10 mouse cellular contexts compared by ENCODE assay signal in the genomic region with DNA sequence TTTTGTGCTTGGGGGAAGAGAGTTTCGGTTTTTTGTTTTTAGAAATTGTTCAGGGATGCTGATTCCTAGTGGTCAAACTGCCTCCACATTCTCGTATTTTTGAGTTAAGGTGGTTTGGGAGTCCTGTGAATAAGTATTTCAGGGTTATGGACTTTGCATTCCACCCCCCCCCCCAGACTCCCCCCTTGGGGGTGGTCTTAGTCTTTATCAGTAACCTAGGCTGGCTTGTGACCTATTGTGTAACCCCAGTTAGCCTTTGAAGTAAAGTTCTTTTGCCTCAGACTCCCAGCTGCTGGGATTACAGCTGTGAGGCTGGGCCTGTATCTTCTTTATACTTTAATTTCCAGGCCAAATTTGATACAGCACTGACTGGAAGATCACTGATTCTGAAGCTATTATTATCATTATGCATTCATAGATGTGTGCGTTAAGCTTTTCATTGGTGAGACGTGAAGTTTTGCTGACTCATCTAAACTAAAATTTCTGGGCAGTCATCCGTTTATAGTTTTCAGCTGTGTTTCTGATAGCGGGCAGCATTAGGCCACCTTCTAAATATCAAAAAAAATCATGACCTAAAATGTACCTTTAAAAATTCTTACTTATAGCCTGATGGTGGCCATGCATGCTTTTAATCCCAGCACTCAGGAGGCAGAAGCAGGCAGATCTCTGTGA. TPM values are rescaled to one million over a fixed set of nuclear protein-coding genes. Genes with fewer than 3 reads are reported as not detected.
DNase-seq lines count a peak whose midpoint lies in the region; ATAC-seq and TF ChIP-seq lines count a peak whose summit lies in the region.
"Had no signal": no experiment of that assay in that cellular context is flagged by ENCODE, and none has a peak within 500 bp of the region (broad histone marks: within the 10 kb centered on the region; RNA-seq: fewer than 3 reads in every experiment).

No protein-coding gene starts in this region.

- no peaks in the 10 kb centered on the region; the same call in 1 of the 2 replicates for H3K36me3 ChIP-seq in lung, embryonic 14.5 days (ENCODE audit: insufficient read depth)
- no peaks in the 10 kb centered on the region for H3K36me3 ChIP-seq in forebrain, postnatal 0 days (ENCODE audit: insufficient read depth)
- H3K36me3 ChIP-seq in liver, embryonic 13.5 days = no peaks in the 10 kb centered on the region; the same call in 1 of the 2 replicates

- WGBS in lung, embryonic 14.5 days = 59% methylated on average over 6 of the region's 6 CpGs
- WGBS in forebrain, postnatal 0 days = 52% methylated on average over 6 of the region's 6 CpGs
- WGBS in liver, embryonic 13.5 days (ENCODE audit: insufficient replicate concordance) = 43% methylated on average over 6 of the region's 6 CpGs

- H3K27me3 ChIP-seq in lung, embryonic 14.5 days (ENCODE audit: insufficient read depth, low read length) = no peaks in the 10 kb centered on the region
- H3K27me3 ChIP-seq in forebrain, postnatal 0 days (ENCODE audit: insufficient read depth, low read length) = no peaks in the 10 kb centered on the region
- H3K27me3 ChIP-seq in liver, embryonic 13.5 days = peaks cover 23% of the 10 kb centered on the region

- peak overlapping the region; percentile 80 for H3K4me2 ChIP-seq in lung, embryonic 14.5 days
- peak overlapping the region; percentile 90 for H3K4me2 ChIP-seq in forebrain, postnatal 0 days (ENCODE audit: low read depth)
- H3K4me2 ChIP-seq in liver, embryonic 13.5 days = peak overlapping the region; percentile 81

- H3K27ac ChIP-seq in lung, embryonic 14.5 days (ENCODE audit: low read depth) = no peak overlapping the region
- no peak overlapping the region for H3K27ac ChIP-seq in forebrain, postnatal 0 days (ENCODE audit: low read depth, low read length)
- no peak overlapping the region for H3K27ac ChIP-seq in liver, embryonic 13.5 days

- no peaks in the 10 kb centered on the region for H3K9me3 ChIP-seq in lung, embryonic 14.5 days (ENCODE audit: low read depth, low read length)
- H3K9me3 ChIP-seq in forebrain, postnatal 0 days (ENCODE audit: low read length) = no peaks in the 10 kb centered on the region
- H3K9me3 ChIP-seq in liver, embryonic 13.5 days (replicated peaks) = no peaks in the 10 kb centered on the region

- ATAC-seq in lung, embryonic 14.5 days (ENCODE audit: insufficient read depth) = no peak
- ATAC-seq in forebrain, postnatal 0 days = no peak
- ATAC-seq in liver, embryonic 13.5 days (ENCODE audit: low read depth) = no peak

- peaks cover 3% of the 10 kb centered on the region; the same call in 1 of the 2 replicates for H3K4me1 ChIP-seq in lung, embryonic 14.5 days (ENCODE audit: insufficient read depth)
- H3K4me1 ChIP-seq in forebrain, postnatal 0 days (ENCODE audit: insufficient read depth) = peaks cover 11% of the 10 kb centered on the region
- H3K4me1 ChIP-seq in liver, embryonic 13.5 days (replicated peaks) = peaks cover 50% of the 10 kb centered on the region

- no peak for DNase-seq in lung, embryonic 14.5 days
- DNase-seq in lung, postnatal 25 days (ENCODE audit: low spot score) = no peak
- no peak for DNase-seq in forebrain, postnatal 0 days
- DNase-seq in liver, embryonic 13.5 days = no peak
- DNase-seq in yolk sac, embryonic 10.5 days (ENCODE audit: low spot score) = peak; percentile 84
- DNase-seq in urinary bladder, postnatal 36 days (ENCODE audit: low spot score in 2 of 2) = no peak
- no peak for DNase-seq in right cerebral cortex, postnatal 4 days
- no peak for DNase-seq in cerebellum, adult 18-20 months
- DNase-seq: heart, postnatal 14 days had no signal

- H3K4me3 ChIP-seq in lung, embryonic 14.5 days (ENCODE audit: low read depth, low read length) = peak overlapping the region; percentile 78
- H3K4me3 ChIP-seq in forebrain, postnatal 0 days (ENCODE audit: low read depth, low read length) = peak overlapping the region; percentile 88
- H3K4me3 ChIP-seq in liver, embryonic 13.5 days (replicated peaks) = no peak overlapping the region

- H3K9ac ChIP-seq in lung, embryonic 14.5 days = peak overlapping the region; percentile 92
- peak overlapping the region; percentile 87; the same call in 1 of the 2 replicates for H3K9ac ChIP-seq in forebrain, postnatal 0 days
- H3K9ac ChIP-seq in liver, embryonic 13.5 days = no peak overlapping the region

- no peak for TF ChIP-seq CTCF in lung, embryonic 14.5 days (IDR thresholded peaks at IDR 0.05; ENCODE audit: low read depth)
- TF ChIP-seq CTCF in forebrain, postnatal 0 days (IDR thresholded peaks at IDR 0.05; ENCODE audit: low read depth) = no peak

RNA-seq across cellular contexts. Expression of a gene that starts 2.3 kb away (rescaled TPM):
- polyA plus RNA-seq in lung, embryonic 14.5 days (2014; fragmentation: Nextera tagmentation; extraction: Ambion mirVana) = 39.7 and 39.8 TPM in 2 replicates
- total RNA-seq in forebrain, postnatal 0 days (2014; rRNA removed) = 28.9 and 29.6 TPM in 2 replicates
- polyA plus RNA-seq in forebrain, postnatal 0 days (2015; fragmentation: Nextera tagmentation; extraction: Ambion mirVana) = 21.8 and 24.4 TPM in 2 replicates
- 11.5 and 14.4 TPM in 2 replicates for polyA plus RNA-seq in liver, embryonic 13.5 days (2015; fragmentation: Nextera tagmentation; extraction: Ambion mirVana)

RNA-seq across cellular contexts. Expression of a gene that starts 35.0 kb away (rescaled TPM):
- polyA plus RNA-seq in lung, embryonic 14.5 days (2014; fragmentation: Nextera tagmentation; extraction: Ambion mirVana) = 0.42 and 0.78 TPM in 2 replicates
- total RNA-seq in forebrain, postnatal 0 days (2014; rRNA removed) = 0.38 and 0.71 TPM in 2 replicates
- 0.15 and 0.51 TPM in 2 replicates for polyA plus RNA-seq in forebrain, postnatal 0 days (2015; fragmentation: Nextera tagmentation; extraction: Ambion mirVana)
- polyA plus RNA-seq in liver, embryonic 13.5 days (2015; fragmentation: Nextera tagmentation; extraction: Ambion mirVana) = 14.6 and 16.9 TPM in 2 replicates
- total RNA-seq: megakaryocyte progenitor cell, adult 5-6 weeks had no signal

RNA-seq across cellular contexts. Expression of a gene that starts 40.4 kb away (rescaled TPM):
- not detected in 2 replicates for polyA plus RNA-seq in lung, embryonic 14.5 days (2014; fragmentation: Nextera tagmentation; extraction: Ambion mirVana)
- total RNA-seq in forebrain, postnatal 0 days (2014; rRNA removed) = 0.23 and 0.48 TPM in 2 replicates
- polyA plus RNA-seq in forebrain, postnatal 0 days (2015; fragmentation: Nextera tagmentation; extraction: Ambion mirVana) = 0.40 TPM in 1 of 2 replicates, not detected in the other
- polyA plus RNA-seq in liver, embryonic 13.5 days (2015; fragmentation: Nextera tagmentation; extraction: Ambion mirVana) = not detected in 2 replicates
- total RNA-seq: heart, postnatal 14 days; megakaryocyte progenitor cell, adult 5-6 weeks had no signal

RNA-seq across cellular contexts. Expression of a gene that starts 53.6 kb away (rescaled TPM):
- 33.4 and 35.1 TPM in 2 replicates for polyA plus RNA-seq in lung, embryonic 14.5 days (2014; fragmentation: Nextera tagmentation; extraction: Ambion mirVana)
- 1.5 and 3.9 TPM in 2 replicates for total RNA-seq in forebrain, postnatal 0 days (2014; rRNA removed)
- 2.7 and 3.1 TPM in 2 replicates for polyA plus RNA-seq in forebrain, postnatal 0 days (2015; fragmentation: Nextera tagmentation; extraction: Ambion mirVana)
- polyA plus RNA-seq in liver, embryonic 13.5 days (2015; fragmentation: Nextera tagmentation; extraction: Ambion mirVana) = 14.5 and 18.9 TPM in 2 replicates
